Mouse (Mus musculus): ENCODE results near the gene Khk. TPM values are rescaled to one million over a fixed set of nuclear protein-coding genes. Genes with fewer than 3 reads are reported as not detected.

Khk gene
- total RNA-seq, 2 experiments from 2014 or later, result 8.3 to 9.1 TPM

DNA sequence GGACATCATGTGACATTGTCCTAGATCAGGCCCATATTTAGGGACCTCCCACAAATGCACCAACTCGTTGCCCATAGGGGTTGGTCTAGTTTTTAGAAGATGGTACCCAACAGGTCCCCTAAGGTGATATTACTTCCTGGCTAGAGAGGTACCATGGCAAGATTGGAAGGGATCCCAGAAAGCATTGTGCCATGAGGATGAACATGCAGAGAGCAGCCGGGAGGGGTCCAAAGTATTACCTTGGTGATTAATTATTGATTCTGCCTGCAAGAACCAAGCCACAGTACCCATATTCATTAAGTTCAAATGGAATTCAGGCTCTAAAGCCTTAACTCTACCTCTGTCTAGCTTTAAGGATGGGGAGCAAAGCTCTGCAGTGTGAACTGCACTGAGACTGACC is 4.8 kb downstream of the Khk start:
- intact Hi-C loops (cut with DNase I), result no loop called here
- DNase-seq (ENCODE audit: low spot score in 2 of 2), result no peak

DNA sequence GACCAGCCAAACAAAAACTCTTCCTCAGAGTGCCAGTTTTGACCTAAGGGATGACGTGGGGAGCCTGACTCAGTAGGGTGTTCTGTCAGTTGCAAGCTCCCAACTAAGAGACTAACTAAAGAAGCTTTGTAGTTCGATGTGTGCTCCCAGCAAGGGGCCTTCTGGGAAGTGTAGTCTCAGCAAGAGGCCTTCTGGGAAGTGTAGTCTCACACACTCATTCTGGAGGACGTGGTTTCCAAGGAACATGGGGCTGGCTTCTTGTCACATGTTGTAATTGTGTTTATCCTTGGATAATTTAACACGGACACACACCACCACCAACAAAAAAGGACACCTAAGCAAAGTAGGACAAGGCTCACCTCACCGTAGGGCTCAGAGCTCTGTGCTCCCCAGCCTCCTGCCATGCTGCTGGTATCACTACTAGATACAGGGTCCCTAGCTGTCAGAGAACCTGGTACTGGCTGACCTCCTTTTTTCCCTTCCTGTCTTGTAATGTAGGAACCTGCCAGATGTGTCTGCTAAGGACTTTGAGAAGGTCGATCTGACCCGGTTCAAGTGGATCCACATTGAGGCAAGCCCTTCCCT is 6.8 kb downstream of the Khk start:
- peak; percentile 62 to 72 for DNase-seq (ENCODE audit: low spot score in 2 of 2)
- intact Hi-C loops (cut with DNase I), result no loop called here

DNA sequence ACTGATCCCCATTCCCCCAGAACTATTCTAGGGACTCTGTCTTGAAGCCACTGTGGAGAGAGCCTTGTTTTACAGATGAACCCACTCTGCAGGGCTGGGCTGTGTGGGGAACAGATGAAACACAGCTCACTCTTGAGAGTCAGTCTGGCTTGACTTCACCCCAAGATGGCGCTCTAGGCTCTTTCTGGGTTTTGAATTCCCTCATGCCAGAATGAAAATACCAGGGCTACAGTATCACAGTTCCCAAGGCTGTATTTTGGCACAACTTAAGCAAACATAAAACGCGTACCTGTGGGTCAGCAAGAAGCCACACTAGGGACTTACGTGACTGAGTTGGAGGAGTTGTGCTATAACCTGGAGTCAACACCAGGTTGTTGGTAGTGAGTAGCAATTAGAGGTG is 8.9 kb downstream of the Khk start:
- DNase-seq (ENCODE audit: low spot score in 2 of 2), result peak; percentile 89 to 90
- intact Hi-C loops (cut with DNase I), result loop anchor here (2.0 kb wide), 1 partner anchor 75 kb away; no protein-coding TSS in a partner anchor

DNA sequence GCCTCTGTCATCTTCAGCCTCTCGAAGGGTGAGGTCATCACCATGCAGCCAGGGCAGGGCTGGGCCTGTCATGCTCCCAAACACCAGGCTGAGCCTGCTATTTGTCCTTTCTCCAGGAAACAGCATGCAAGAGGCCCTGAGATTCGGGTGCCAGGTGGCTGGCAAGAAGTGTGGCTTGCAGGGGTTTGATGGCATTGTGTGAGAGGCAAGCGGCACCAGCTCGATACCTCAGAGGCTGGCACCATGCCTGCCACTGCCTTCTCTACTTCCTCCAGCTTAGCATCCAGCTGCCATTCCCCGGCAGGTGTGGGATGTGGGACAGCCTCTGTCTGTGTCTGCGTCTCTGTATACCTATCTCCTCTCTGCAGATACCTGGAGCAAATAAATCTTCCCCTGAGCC is 9.6 kb downstream of the Khk start:
- DNase-seq (ENCODE audit: low spot score in 2 of 2), result no peak
- intact Hi-C loops (cut with DNase I), result loop anchor here (2.0 kb wide), 1 partner anchor 74 kb away; no protein-coding TSS in a partner anchor

DNA sequence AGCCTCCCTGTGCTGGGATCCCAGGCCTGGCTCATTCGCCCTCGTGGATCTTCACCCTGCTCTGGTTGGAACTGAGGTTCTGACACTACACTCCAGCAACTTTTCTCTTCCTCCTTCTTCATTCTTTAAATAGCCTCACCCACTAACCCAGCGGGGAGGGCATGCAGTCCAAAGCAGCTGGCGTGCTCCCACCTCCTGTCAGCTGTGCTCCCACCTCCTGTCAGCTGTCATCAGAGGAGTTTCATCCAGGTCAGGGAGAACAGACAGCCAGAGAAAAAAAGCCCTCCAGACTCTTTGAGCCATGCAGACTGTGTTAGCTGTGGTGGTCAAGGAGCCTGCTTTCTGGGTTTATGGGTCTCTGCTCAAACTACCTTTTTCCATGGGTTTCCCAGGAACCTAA is 10.1 kb downstream of the Khk start:
- DNase-seq (ENCODE audit: low spot score in 2 of 2), result no peak
- intact Hi-C loops (cut with DNase I), result loop anchor here (2.0 kb wide), 1 partner anchor 73 kb away; no protein-coding TSS in a partner anchor

DNA sequence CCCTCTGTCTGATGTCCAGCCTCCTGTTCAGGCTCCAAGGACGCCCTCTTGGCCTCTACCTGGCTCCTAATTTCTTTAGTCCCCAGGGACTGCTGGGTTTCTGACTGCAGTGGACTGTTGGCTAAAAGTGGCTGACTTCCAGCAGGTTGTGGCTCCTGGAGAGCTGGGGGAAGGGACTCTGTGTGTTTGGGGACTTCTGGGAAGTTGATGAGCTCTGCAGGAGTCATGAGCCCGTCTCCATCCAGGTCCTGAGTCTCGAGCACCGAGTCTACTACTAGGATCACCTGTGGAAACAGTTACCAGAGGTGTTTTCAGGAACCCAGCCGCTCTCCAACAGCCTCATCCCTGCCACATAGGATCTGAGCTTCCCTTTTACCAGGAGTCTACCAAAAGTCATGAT is 12.5 kb downstream of the Khk start:
- DNase-seq (ENCODE audit: low spot score in 2 of 2), result no peak
- intact Hi-C loops (cut with DNase I), result no loop called here

DNA sequence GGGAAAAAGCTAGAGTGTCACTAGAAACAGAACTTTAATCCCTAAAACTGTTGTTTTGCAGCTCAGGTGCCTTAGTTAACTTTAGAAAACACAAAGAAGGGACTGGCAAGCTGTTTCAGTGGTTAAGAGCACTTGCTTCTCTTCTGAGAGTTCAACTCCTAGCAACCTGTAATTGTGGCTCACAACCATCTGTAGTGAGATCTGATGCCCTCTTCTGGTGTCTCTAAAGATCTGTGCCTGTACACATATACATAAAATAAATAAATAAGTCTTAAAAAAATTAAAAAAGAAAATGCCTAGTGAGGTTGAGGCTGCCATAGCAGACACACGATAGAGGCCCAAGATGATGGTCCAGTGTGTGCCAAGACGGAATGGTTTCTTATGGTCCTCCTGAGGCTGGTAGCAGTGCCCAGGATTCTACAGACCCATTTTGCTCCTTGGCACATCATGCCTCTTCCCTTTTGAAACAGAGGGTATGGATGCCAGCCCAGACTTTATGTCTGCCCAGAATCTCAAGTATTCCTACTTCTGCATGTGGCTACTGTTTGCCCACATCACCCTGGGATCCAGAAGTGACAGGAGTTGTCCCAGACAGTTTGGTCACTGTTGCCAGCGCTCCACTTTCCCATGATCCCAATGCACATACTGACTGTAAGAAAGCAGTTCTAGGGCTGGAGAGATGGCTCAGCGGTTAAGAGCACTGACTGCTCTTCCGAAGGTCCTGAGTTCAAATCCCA is 13.7 kb downstream of the Khk start:
- DNase-seq (ENCODE audit: low spot score in 2 of 2), result no peak
- intact Hi-C loops (cut with DNase I), result no loop called here

DNA sequence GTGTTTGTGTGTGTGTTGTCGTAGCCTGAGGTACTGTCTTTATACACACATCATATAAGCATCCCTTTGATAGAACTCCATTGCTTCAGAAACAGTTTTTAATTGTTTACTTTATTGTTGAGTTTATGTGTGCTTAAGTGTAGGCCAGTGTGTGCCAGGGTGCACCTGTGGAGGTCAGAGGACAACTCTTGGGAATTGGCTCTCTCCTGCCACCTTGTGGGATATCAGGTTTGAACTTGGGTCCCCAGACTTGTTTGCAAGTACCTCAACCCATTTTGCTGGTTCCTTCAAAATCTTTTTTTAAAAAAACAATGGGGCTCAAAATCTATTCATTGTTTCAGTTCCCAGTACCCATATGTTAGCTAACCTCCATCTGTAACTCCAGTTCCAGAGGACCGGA is 21.8 kb downstream of the Khk start:
- DNase-seq (ENCODE audit: low spot score in 2 of 2), result no peak

DNA sequence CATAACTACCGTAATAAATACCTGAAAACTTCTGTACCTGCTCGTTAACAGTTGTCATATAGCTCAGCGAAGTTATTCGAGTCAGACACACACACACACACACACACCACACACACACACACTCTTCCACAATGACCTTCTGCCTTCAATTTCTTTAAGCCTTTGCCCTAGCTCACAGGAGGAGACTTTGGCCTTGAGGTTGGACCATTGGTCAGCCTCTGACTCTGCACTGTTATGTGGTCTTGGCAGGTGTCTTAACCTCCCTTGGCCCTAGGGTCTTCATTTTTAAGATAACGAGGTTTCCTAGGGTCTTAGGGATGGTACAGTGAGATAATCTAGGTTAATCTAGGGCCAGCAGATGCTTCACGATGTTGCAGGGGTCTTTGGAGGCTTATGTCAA is 23.1 kb downstream of the Khk start:
- DNase-seq (ENCODE audit: low spot score in 2 of 2), result no peak
- intact Hi-C loops (cut with DNase I), result no loop called here

More for the DNA sequence above, 21.8 kb downstream of the Khk start:
- intact Hi-C loops (cut with DNase I), result no loop called here

DNA sequence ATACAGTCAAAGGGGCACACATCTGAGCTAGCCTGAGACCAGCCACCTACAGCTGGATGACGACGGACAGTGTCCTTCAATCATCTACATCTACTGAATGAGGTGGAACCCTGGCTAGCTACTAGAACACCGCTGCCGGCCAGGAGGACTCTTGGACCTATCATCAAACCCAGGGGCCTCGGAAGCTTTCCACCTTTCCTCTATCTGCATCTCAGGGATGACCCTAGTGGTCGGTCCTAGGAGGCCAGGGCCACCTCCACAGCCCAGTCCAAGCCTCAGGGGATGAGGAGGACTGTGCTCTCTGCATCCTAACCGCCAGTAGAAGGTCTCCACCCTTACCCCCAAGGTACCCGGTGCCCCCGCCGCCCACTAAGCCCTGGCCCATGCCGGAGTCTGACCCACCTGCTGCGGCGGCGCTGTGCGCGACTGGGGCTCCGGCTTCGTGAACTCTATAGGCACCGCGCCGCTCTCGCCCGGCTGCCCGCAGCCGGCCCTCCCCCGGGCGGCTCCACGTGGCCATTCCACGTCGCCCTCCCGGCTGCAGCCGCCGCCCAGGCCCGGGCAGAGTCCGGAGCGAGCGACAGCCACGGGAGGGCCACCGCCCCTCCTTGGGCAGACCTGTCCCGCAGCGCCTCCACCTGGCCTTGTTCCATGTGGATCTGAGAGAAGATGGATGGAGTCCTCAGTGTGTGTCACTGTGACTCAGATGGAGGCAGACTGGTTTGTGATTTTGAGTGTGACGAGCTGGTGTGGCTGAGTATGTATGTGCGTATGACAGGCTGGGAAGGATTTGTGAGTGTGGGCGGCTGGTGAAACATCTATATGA is 23.9 kb downstream of the Khk start, which contains the start of gene Cgref1:
TSS of gene Cgref1 (minus strand) at position 636 of the 826 bp plus-strand sequence.
- intact Hi-C loops (cut with DNase I), result no loop called here

DNA sequence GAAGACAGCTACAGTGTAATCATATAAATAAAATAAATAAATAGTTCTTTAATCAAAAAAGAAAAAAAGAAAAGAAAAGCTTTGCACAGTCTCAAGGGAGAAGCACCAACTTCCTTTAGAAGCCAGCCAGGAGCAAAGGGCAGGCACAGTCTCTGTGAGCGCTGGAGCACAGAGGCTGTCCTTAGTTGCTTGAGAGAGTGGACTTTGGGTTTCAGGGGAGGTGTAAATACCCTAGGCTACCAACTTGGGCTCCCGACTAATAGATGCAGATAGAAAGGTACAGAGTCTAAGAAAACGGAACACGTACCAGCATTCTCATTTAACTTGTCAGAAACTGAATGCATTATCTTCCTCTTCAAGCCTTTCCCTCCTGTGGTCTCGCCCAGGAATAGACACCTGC is 27.4 kb downstream of the Khk start:
- intact Hi-C loops (cut with DNase I), result no loop called here
- DNase-seq (ENCODE audit: low spot score in 2 of 2), result no peak

More for the DNA sequence above, 23.9 kb downstream of the Khk start, which contains the start of gene Cgref1:
- DNase-seq (ENCODE audit: low spot score in 2 of 2), result peak; percentile 79 to 90

DNA sequence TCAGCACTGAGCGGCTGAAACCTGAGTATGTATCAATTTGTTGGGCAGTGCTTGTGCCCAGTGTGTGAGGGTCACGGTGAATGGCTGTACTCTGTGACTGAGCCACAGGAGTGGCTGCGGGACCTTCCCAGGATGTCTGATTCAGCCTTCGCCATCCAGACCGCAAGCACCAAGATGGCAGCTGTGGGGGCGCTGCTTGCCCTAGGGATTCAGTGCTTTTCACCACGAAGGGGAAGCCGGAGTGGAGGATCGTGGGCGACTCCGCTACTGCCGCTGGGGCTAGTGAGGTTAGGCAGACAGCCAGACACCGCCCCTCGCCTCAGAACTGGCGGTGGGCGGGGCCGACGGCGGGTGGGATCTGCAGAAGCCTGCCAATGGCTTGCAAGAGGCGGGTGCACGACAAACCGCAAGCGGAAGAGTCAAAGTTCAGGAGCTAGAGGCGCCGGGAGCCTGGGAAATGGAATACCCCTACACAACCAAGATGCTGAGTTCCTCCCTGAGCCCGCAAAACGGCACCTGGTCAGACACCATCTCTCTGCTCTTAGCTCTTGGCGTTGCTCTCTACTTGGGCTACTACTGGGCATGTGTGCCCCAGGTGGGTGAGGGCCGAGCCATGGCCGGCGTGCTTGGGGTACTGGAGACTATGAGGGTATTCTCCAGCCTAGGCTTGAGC is 28.6 kb downstream of the Khk start:
- peak; percentile 94 for DNase-seq (ENCODE audit: low spot score in 2 of 2)
- intact Hi-C loops (cut with DNase I), result loop anchor here (10.0 kb wide), 1 partner anchor 245 kb away; the partner anchor contains the start of genes Eif2b4 and Snx17

DNA sequence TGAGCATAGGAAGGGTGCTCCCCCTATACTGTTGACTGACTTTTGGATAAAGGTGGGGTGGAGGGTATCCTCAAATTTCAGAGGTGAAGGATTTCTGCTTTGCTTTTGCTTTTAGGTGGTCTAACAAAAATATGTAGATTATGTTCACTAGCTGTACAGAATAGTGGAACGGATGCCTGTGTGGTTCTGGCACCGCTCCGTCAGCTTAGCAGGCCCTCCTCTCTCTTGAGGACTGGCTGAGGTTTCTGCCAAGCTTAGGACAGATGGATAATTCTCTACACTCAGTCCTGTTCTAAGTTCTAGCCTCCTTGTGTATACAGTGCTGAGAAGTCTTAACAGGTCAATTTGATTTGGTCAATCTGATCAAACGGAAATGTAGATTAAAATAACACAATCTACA is 29.2 kb downstream of the Khk start:
- no peak for DNase-seq (ENCODE audit: low spot score in 2 of 2)
- intact Hi-C loops (cut with DNase I), result loop anchor here (10.0 kb wide), 1 partner anchor 244 kb away; the partner anchor contains the start of genes Eif2b4 and Snx17

DNA sequence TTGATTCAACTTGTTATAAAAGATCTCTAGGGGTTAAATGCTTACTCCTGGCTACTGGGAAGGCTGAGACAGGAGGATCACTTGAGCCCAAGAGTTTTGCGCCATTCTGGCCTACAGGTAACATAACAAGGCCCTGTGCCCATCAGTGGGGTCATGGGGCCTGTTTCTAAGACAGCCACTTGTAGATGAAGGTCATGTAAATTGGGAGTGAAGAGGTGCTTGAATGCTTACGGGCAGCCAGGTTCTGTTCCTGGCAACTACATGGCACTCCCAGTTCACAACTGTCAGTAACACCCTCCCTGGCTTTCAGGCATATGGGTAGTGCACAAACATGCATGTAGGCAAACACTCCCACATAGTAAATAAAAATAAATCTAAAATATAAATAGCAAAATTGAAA is 29.7 kb downstream of the Khk start:
- intact Hi-C loops (cut with DNase I), result loop anchor here (10.0 kb wide), 1 partner anchor 244 kb away; the partner anchor contains the start of genes Eif2b4 and Snx17
- DNase-seq (ENCODE audit: low spot score in 2 of 2), result no peak

DNA sequence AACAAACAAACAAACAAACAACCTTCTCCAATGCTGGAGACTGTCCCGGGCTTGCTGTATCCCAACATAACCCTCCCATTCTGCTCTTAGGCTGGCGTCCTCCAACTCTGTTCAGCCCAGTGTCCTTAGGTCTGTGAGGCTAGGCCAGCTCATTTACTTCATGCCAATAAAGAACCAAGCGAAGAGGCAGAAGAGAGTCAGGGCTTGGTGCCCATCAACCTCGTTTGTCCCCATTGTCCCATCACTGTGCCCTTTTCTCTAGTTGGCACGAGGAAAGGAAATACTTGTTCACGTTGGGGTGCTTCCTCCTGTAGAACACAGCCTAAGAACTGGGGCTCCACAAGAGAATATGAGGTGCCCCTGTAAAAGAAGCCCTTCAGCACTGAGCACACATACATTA is 30.5 kb downstream of the Khk start:
- DNase-seq (ENCODE audit: low spot score in 2 of 2), result no peak
- intact Hi-C loops (cut with DNase I), result loop anchor here (10.0 kb wide), 1 partner anchor 243 kb away; the partner anchor contains the start of genes Eif2b4 and Snx17

DNA sequence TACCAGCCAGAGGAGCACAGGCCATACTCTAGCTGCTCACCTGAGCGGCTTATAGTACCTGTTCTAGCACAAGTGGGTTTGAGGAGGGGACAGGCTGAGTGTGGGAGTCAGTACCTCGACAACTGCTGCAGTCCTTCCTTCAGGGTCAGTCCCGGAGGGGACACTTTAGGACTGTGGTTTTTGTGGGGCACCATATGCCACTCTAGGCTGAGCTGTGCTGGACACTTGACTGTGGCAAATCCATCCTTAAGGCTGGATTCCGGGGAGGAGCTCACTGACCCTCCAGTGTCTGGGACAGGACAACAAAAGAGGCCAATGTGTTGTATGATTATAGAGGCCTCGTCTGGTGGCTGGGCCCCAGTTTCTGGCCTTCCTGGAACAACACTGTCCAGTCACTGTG is 31.3 kb downstream of the Khk start:
- intact Hi-C loops (cut with DNase I), result loop anchor here (10.0 kb wide), 1 partner anchor 242 kb away; the partner anchor contains the start of genes Eif2b4 and Snx17
- DNase-seq (ENCODE audit: low spot score in 2 of 2), result no peak

DNA sequence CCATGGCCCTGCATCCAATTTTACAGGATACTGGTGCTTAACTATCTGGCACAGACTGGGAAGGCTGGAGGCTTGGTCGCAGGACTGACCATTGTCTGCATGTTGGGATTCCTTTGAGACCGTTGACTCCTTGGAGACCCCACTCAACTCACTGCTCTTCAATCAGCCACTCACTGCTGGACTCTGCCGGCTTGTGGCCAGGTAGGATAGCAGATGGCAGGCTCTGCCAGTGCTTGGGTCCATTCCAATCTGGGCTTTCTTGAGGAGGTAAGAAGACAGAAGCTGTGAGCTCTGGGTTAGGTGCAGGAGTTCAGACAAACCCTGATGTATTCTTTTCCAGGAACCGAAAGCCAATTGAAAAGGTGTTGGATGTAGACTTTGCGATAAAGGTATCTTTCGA is 32.8 kb downstream of the Khk start:
- intact Hi-C loops (cut with DNase I), result loop anchor here (10.0 kb wide), 1 partner anchor 241 kb away; the partner anchor contains the start of genes Eif2b4 and Snx17
- no peak for DNase-seq (ENCODE audit: low spot score in 2 of 2)

DNA sequence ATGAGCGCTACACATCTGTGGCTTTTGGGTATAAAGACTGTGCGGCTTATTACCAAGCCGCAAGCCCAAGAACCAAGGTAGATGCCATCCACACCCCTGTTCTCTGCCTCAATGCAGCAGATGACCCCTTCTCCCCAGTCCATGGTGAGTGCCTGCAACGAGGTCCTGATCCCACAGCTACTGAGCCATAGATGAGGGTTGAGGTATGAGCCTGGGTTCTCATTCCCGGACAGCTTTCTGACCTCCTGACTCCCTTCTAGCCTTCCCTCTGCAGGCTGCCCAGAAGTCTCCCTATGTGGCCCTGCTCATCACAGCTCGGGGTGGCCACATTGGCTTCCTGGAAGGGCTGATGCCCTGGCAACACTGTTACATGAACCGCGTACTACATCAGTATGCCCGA is 33.3 kb downstream of the Khk start:
- no peak for DNase-seq (ENCODE audit: low spot score in 2 of 2)
- intact Hi-C loops (cut with DNase I), result loop anchor here (10.0 kb wide), 1 partner anchor 240 kb away; the partner anchor contains the start of genes Eif2b4 and Snx17

DNA sequence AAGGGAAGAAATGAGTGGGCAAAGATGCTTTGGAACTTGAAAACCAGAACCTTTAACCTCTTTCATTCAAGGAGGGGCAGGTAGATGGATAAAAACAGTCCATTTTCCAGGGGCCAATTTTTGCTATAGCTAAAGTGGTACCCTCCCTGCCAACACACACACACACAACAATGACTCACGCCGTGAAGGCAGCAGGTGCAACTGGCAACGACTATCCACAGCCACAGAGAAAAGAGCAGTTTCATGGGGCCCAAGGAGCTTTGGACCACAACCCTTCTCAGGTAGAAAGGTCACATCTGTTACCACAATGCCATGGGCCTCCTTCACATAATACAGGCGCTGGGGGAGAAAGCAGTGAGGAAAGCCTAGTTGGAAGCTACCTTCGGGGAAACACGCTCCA is 34.5 kb downstream of the Khk start:
- intact Hi-C loops (cut with DNase I), result loop anchor here (10.0 kb wide), 1 partner anchor 239 kb away; the partner anchor contains the start of genes Eif2b4 and Snx17
- no peak for DNase-seq (ENCODE audit: low spot score in 2 of 2)

All from left cerebral cortex, postnatal 14 days (tissue).